Mouse (Mus musculus): Measurements from ENCODE around the gene Stub1. TPM values are rescaled to one million over a fixed set of nuclear protein-coding genes. Genes with fewer than 3 reads are reported as not detected.

The Stub1 gene
- total and polyA plus RNA-seq, 3 experiments = 74.0 to 99.7 TPM; not detected in 1

GRCm38 (mm10) chr17:25783861-25784574, 49.2 kb downstream of the Stub1 start:
- no peak for DNase-seq (ENCODE audit: low read depth, low spot score)
- TF ChIP-seq USF1 (IDR thresholded peaks at IDR 0.05; ENCODE audit: low read depth, low read length) (no peak), TCF12 (IDR thresholded peaks at IDR 0.05; ENCODE audit: low read depth, low read length) (no peak), CHD2 (IDR thresholded peaks at IDR 0.05; ENCODE audit: low read length) (no peak), BHLHE40 (IDR thresholded peaks at IDR 0.05; ENCODE audit: borderline replicate concordance, low read depth, low read length) (no peak), SIN3A (IDR thresholded peaks at IDR 0.05; ENCODE audit: low read length) (no peak), MAX (IDR thresholded peaks at IDR 0.05; ENCODE audit: low read length) (no peak), MYB (IDR thresholded peaks at IDR 0.05; ENCODE audit: low read depth, low read length) (no peak), ZKSCAN1 (IDR thresholded peaks at IDR 0.05; ENCODE audit: low read depth, low read length) (no peak), CTCF (IDR thresholded peaks at IDR 0.05 in 2 of 3, conservative IDR thresholded peaks at IDR 0.05 in 1 of 3; ENCODE audit: control insufficient read depth in 1 of 3, insufficient read depth in 1 of 3, low read depth in 2 of 3, low read length in 3 of 3, poor library complexity in 1 of 3, severe bottlenecking in 1 of 3) (no peak), MAFK (IDR thresholded peaks at IDR 0.05; ENCODE audit: borderline replicate concordance, low read depth, low read length) (no peak), E2F4 (IDR thresholded peaks at IDR 0.05; ENCODE audit: borderline replicate concordance, low read depth, low read length) (no peak), EP300 (IDR thresholded peaks at IDR 0.05; ENCODE audit: low read depth in 1 of 2, low read length in 2 of 2) (no peak), JUND (IDR thresholded peaks at IDR 0.05; ENCODE audit: low read depth, low read length) (no peak), MAZ (IDR thresholded peaks at IDR 0.05; ENCODE audit: low read depth, low read length) (no peak), TBP (IDR thresholded peaks at IDR 0.05; ENCODE audit: low read depth, low read length) (no peak), KAT2A (conservative IDR thresholded peaks at IDR 0.05; ENCODE audit: low read depth, low read length) (no peak), TAL1 (IDR thresholded peaks at IDR 0.05; ENCODE audit: low read length) (no peak)
- no peak overlapping the region for H3K27ac ChIP-seq (ENCODE audit: control insufficient read depth, low read depth, low read length)
- H3K9me3 ChIP-seq (replicated peaks; ENCODE audit: insufficient read depth, low read length) = no peaks in the 10 kb centered on the region
- no peaks in the 10 kb centered on the region for H3K27me3 ChIP-seq (ENCODE audit: control insufficient read depth in 1 of 2, insufficient read depth in 2 of 2, low read length in 2 of 2)
- H3K4me3 ChIP-seq (ENCODE audit: control insufficient read depth in 1 of 2, insufficient read depth in 1 of 2, low read depth in 2 of 2, low read length in 2 of 2) = no peak overlapping the region; a peak in 1 of 4 replicates
- peak overlapping the region; percentile 60; the same call in 1 of the 2 replicates for H3K9ac ChIP-seq (ENCODE audit: control insufficient read depth, low read depth, low read length, poor library complexity, severe bottlenecking)
- no peaks in the 10 kb centered on the region for H3K4me1 ChIP-seq (ENCODE audit: control insufficient read depth in 1 of 2, insufficient read depth in 2 of 2, low read length in 2 of 2)
- H3K36me3 ChIP-seq (ENCODE audit: control insufficient read depth in 1 of 2, insufficient read depth in 2 of 2, low read length in 2 of 2) = peaks cover 0 to 2% of the 10 kb centered on the region in 2 experiments; a peak in 2 of 4 replicates
- H3K79me2 ChIP-seq (ENCODE audit: control insufficient read depth, insufficient read depth, low read length, poor library complexity) = no peaks in the 10 kb centered on the region

DNA sequence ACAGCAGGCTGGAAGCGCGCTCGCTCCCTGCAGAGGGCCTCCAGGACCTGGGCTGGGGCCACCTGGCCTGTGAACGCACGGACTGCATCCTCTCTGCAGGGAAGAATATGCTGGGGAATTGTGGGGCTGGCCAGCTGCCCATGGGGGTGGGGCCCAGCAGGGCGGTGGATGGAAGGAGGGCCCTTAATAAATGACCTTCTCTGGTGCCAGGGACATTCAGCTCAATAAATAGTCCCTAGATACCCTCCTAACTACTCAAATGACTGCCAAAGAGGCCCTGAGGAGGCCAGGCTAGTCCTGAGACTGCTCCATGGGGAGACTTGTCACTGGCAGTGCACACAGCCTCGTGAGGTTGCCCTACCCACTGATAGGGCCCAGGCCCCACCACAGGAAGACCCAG, 50.1 kb downstream of the Stub1 start:
- Histone ChIP-seq H3K9ac (ENCODE audit: control insufficient read depth, low read depth, low read length, poor library complexity, severe bottlenecking) (no peak overlapping the region), H3K27me3 (ENCODE audit: control insufficient read depth in 1 of 2, insufficient read depth in 2 of 2, low read length in 2 of 2) (no peaks in the 10 kb centered on the region), H3K36me3 (ENCODE audit: control insufficient read depth in 1 of 2, insufficient read depth in 2 of 2, low read length in 2 of 2) (peaks cover 0 to 2% of the 10 kb centered on the region in 2 experiments; a peak in 2 of 4 replicates), H3K4me3 (ENCODE audit: control insufficient read depth in 1 of 2, insufficient read depth in 1 of 2, low read depth in 2 of 2, low read length in 2 of 2) (no peak overlapping the region), H3K9me3 (replicated peaks; ENCODE audit: insufficient read depth, low read length) (no peaks in the 10 kb centered on the region), H3K4me1 (ENCODE audit: control insufficient read depth in 1 of 2, insufficient read depth in 2 of 2, low read length in 2 of 2) (no peaks in the 10 kb centered on the region), H3K27ac (ENCODE audit: control insufficient read depth, low read depth, low read length) (no peak overlapping the region), H3K79me2 (ENCODE audit: control insufficient read depth, insufficient read depth, low read length, poor library complexity) (no peaks in the 10 kb centered on the region)
- no peak for DNase-seq (ENCODE audit: low read depth, low spot score)
- TF ChIP-seq POLR2A (IDR thresholded peaks at IDR 0.05; ENCODE audit: control insufficient read depth in 1 of 2, insufficient read depth in 1 of 2, low read depth in 1 of 2, low read length in 2 of 2, poor library complexity in 1 of 2) (no peak), USF1 (IDR thresholded peaks at IDR 0.05; ENCODE audit: low read depth, low read length) (no peak), ELF1 (IDR thresholded peaks at IDR 0.05; ENCODE audit: low read depth, low read length) (no peak), GABPA (IDR thresholded peaks at IDR 0.05; ENCODE audit: low read depth, low read length) (no peak), MEF2A (IDR thresholded peaks at IDR 0.05; ENCODE audit: extremely low read depth, insufficient replicate concordance, low read depth, low read length, poor library complexity, severe bottlenecking) (no peak), TCF12 (IDR thresholded peaks at IDR 0.05; ENCODE audit: low read depth, low read length) (no peak), CHD2 (IDR thresholded peaks at IDR 0.05; ENCODE audit: low read length) (no peak), MYC (IDR thresholded peaks at IDR 0.05; ENCODE audit: low read depth, low read length) (no peak), RAD21 (IDR thresholded peaks at IDR 0.05; ENCODE audit: low read depth, low read length) (no peak), MAX (IDR thresholded peaks at IDR 0.05; ENCODE audit: low read length) (no peak), EP300 (IDR thresholded peaks at IDR 0.05; ENCODE audit: low read depth in 1 of 2, low read length in 2 of 2) (no peak), POLR2AphosphoS2 (IDR thresholded peaks at IDR 0.05; ENCODE audit: low read length) (no peak), SIN3A (IDR thresholded peaks at IDR 0.05; ENCODE audit: low read length) (no peak), CTCF (IDR thresholded peaks at IDR 0.05 in 2 of 3, conservative IDR thresholded peaks at IDR 0.05 in 1 of 3; ENCODE audit: control insufficient read depth in 1 of 3, insufficient read depth in 1 of 3, low read depth in 2 of 3, low read length in 3 of 3, poor library complexity in 1 of 3, severe bottlenecking in 1 of 3) (no peak), ZNF384 (IDR thresholded peaks at IDR 0.05; ENCODE audit: low read depth, low read length) (no peak), BHLHE40 (IDR thresholded peaks at IDR 0.05; ENCODE audit: borderline replicate concordance, low read depth, low read length) (no peak), TBP (IDR thresholded peaks at IDR 0.05; ENCODE audit: low read depth, low read length) (no peak), GATA1 (IDR thresholded peaks at IDR 0.05; ENCODE audit: low read depth, low read length) (no peak)
